Mouse (Mus musculus): ENCODE results near the gene Kansl3.
A peak's percentile ranks its signal among the peaks of the same experiment; 100 is the strongest.

The Kansl3 gene

GRCm38 (mm10) chr1:36321829-36322573, 47.0 kb downstream of the Kansl3 start:
- DNase-seq (ENCODE audit: low spot score) = no peak

- no peak for DNase-seq (ENCODE audit: low spot score)
Observed at GRCm38 (mm10) chr1:36321164-36321563, 47.8 kb downstream of the Kansl3 start.

- DNase-seq (ENCODE audit: low spot score) = no peak
Observed at GRCm38 (mm10) chr1:36315776-36316100, 53.2 kb downstream of the Kansl3 start.

GRCm38 (mm10) chr1:36314959-36315775, 53.8 kb downstream of the Kansl3 start:
- peak; percentile 37 for DNase-seq (ENCODE audit: low spot score)

DNA sequence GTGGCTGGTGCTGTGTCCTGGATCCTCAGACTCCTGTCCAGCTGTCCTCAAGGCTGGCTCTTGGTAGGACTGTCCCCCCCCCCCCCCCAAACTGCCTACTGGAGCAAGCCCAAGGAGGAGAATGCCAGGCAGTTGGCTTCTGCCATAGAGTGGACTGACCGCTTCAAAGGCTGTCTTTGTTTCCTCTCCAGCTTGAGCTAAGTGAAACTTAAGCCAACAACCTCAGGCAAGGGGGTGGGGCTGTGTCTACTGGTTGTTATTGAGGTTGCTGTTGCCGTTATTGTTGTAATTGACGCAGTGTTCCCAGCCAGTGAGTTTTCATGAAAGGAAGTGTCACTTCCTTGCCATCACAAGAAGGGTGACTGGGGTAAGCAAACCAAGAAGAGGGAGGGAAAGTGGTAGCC, 59.5 kb downstream of the Kansl3 start:
- no peak for DNase-seq (ENCODE audit: low spot score)

DNA sequence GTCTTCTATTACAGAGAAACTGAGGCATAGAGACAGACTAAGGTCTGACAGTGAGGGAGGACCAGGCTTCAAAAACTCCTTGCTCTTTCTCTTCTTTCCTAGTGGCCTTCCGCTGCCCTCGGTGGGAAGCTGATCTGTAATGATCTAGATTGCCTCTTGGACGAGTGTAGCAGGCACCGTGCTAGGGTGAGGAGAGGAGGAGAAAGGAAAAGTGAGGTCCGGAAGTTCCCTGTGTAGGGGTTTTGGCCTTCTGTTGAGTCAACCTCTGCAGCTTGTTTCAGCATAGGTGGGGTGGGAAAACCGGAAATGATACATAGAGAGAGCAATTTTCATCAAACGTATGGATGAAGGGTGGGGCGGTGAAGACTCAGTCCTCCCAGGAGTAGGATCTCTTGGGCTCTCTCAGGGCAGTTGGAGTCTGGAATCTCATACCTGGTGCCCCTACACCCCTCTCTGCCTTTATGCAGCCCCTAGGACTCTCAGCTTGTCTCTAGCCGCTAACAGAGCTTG, 60.0 kb downstream of the Kansl3 start:
- no peak for DNase-seq (ENCODE audit: low spot score)

DNA sequence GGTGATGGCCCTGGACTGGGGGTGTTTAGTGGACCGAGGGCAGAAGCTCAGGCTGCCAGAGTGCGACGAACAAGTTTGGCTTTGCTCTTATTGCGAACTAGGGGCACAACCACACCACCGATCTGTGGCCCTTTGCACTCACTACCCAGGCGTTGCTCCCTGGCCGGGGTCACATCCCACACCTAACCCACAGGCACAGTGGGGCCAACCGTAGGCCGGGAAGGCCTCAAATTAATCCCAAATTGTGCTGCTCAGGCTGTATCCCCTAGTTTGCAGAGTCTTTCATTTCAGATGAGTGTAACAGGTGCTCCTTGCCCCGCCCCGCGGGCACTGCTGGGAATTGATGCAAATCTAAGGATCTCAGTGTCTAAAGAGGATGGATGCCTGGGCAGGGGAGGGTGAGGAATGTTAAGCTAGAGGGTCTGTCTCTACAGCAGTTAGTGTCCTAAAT, 60.5 kb downstream of the Kansl3 start:
- DNase-seq (ENCODE audit: low spot score) = no peak

DNA sequence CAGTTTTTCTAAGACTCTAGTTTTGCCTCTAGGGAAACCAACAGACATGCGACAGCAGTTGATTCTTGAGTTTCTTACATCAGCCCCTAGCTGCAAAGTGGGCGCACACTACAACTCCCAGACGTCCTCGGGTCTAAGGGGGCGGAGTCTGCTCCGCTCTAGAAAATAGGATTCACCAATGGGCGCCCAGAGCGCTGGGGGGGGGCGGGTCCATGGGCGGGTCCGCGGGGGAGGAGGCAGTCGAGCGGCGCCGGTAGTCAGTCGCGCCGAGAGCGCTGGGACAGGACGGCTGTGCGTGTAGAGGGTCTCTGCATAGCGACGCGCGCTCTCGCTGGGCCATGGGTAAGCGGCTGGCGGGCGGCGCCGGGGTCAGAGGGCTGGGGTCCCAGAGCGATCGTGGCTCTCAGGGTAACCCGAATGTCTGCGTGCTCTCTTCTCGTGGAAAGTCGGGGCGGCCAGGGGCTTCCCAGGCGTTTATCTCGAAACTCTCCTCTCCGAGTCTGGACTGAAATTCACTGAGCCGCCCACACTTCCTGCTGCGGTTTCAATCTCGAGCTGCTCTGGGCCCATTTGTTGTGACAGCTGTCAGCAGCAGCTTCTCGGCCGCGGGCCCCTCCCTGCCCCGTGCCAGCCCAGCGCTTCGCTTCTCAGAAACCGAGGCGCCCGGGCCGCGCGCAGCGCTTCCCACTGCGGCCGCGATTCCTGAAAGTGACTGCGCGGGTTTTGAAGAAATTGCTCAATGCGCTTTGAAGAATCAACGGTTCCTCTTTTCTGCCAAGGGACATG, 61.3 kb downstream of the Kansl3 start, which contains the start of gene Arid5a:
Arid5a (plus strand) TSS at position 239 of the 786 bp plus-strand sequence.
- peak; percentile 94 for DNase-seq (ENCODE audit: low spot score)

GRCm38 (mm10) chr1:36307121-36307494, 61.9 kb downstream of the Kansl3 start:
- DNase-seq (ENCODE audit: low spot score) = no peak

GRCm38 (mm10) chr1:36306120-36306519, 62.9 kb downstream of the Kansl3 start:
- no peak for DNase-seq (ENCODE audit: low spot score)

DNA sequence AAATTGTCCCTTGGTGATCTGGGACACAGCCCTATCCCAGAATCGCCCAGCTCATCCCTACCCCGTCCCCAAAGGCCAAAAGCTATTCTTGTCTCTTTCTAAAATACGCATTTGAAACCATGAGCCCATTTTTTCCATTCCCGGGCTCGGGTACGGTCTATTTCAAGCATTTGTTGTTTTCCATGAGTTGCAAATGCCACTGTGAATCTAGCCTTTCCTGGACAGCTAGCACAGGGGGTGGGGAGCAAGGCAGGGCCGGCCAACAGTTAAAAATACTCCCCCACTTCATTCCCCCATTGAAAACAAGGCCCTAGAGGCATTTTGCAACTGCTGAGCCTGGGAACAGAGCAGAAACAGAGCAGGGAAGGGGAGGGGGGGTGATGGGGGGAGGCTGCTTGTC, 64.2 kb downstream of the Kansl3 start:
- DNase-seq (ENCODE audit: low spot score) = no peak

DNA sequence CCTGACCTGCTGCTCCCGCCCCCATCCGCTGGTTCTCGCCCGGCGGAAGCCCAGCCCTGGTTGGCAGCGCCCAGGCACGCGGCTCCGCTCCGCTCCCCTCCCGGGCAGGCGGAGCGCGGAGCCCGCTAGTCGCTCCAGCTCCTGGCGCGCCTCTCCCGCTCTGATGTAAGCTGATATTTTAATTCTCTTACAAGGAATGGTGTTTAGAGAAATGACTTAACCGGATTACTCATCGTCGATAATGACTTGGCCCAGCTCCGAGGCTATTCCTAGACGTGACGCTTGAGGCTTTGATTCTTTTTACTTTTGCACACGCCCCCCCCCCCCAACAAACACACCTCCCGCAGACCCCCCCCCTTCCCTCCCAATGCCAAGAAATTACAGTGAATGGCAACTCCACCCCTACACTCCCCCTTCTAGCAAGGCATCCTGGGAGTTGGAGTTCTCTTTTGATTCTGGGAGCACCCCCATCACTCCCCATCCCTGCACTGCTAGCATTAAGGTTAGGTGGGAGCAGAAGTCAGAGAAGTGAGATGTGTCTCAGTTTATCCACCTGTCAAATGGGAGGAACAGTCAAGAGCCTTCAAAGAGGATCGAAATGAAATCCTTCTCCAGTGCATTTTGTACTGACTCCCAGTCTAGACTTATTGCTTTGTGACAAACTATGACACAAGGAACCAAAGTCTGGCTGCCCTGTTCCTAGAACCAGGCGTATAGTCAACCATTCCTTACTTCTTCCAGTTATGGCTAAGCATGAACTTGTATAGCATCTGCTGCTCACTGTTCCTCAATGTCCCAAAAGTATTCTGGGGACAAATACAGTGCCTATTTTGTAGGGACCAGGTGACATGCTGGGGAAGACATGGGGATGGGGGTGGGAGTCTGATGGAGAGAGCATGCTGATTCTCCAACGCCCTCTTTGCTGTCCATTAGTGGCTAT, 65.3 kb downstream of the Kansl3 start:
- DNase-seq (ENCODE audit: low spot score) = no peak

DNA sequence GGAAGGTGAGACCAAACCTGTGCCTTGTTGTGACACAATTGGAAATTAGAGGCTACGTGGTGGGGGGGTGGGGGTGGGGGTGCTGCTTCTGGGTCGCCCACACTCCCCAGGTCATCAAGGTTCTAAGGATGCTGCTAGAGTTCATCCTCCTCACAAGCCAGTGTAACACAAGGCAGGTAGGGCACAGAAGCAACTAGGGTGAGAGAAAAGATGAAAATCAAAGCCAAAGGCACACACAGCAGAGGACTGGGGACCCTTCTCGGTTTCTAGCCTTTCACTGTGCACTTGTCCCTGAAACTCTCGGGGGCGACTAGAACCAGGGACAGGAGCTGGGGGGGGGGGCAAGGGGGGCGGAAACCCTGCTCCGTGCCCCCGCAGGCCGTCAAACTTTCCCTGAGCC, 66.0 kb downstream of the Kansl3 start:
- no peak for DNase-seq (ENCODE audit: low spot score)

GRCm38 (mm10) chr1:36302273-36302672, 66.7 kb downstream of the Kansl3 start:
- no peak for DNase-seq (ENCODE audit: low spot score)

DNA sequence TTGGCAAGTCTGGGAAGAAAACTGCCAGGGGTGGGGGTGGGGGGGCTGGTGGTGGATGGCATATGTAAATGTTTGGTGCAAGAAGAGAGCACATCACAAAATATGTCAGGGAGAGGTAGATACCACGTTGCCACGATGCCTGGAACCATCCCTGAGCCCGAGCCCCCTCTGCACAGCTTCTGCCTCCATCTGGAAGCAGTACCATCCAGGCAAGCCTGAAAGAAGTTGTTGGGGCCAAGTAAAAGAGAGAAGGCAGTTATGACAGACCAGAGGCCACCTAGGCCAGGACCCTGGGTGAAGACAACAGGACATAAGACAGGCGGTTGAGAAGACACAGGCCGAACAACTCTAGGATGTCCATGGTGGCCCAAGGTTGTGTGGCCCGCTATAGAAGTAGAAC, 68.5 kb downstream of the Kansl3 start:
- DNase-seq (ENCODE audit: low spot score) = no peak

GRCm38 (mm10) chr1:36299676-36300075, 69.3 kb downstream of the Kansl3 start:
- no peak for DNase-seq (ENCODE audit: low spot score)

DNA sequence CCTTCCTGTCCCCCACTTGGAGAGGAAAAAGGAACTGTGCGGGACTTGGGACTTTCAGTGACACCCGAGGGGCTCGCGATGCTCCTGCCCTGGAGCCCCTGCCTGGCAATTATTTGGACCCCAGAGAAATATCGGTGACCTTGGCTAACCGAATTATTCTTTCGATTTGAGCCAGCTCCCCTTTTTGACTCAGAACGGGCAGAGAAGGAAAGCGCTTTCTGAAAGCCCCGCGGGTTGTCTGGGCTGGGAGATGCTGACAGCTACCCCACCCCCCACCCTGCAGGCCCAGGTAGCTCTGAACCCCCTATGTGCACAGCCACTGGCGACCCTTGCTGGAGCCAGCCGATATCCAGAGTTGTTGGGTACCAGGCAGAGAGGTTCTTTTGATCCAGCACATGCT, 69.9 kb downstream of the Kansl3 start:
- no peak for DNase-seq (ENCODE audit: low spot score)

DNA sequence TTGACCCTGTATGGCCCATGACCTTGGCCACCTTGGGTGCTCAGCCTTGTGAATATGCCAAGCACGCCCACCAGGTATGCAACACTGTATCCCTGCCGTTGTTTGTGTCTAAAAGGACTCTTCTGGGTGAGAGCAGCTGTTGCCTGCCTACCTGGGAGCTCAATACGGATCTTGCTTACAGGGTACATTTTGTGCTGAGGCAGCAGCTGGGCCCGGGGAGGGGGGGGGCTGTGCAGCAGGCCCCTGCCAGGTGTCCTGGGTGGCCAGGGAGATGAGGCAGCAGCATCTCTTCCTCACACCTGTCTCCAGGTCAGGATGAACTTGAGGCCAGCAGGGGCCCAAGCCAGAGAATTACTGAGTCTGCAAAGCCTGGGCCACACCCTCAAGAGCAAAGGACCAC, 70.9 kb downstream of the Kansl3 start:
- DNase-seq (ENCODE audit: low spot score) = no peak

GRCm38 (mm10) chr1:36296466-36297149, 72.4 kb downstream of the Kansl3 start:
- DNase-seq (ENCODE audit: low spot score) = no peak

DNA sequence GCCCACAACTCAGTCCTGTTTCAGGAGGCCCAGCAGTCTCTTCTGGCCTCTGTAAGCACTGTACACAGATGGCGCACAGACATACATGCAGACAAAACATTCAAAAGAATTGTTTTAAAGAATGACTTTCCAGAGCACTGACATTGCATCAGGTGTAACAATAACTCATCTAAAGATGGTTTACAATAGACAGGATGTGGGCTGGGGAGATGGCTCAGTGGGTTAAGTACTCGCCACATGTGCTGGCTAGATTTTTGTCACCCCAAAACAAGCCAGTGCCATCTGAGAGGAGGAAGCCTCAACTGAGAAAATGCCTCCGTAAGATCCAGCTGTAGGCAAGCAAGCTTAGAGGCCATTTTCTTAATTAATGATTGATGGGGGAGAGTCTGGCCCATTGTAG, 74.6 kb downstream of the Kansl3 start:
- DNase-seq (ENCODE audit: low spot score) = no peak

DNA sequence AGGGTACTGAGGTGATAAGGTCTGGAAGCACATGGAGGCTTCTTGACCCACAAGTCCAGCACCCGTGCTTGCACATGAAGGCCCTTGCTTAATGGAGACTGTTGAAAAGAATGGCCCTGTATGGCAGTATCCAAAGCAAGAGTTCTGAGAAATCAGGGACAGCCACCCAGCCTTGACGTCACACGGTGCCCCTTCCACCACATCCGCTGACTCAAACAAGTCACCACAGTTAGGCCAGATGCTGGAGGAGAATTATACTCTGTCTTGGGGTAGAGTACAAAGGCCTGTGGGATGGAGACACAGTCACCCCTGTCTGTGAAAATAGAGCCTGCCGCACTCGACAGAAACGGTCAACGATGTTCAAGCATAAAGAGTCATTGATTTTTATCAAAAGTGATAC, 75.5 kb downstream of the Kansl3 start:
- no peak for DNase-seq (ENCODE audit: low spot score)

Data from yolk sac, embryonic 10.5 days (tissue).